Mouse (Mus musculus): Measurements from ENCODE around the gene Msx3. TPM values are rescaled to one million over a fixed set of nuclear protein-coding genes. Genes with fewer than 3 reads are reported as not detected.

Gene Msx3
- polyA plus RNA-seq, 1 experiment from 2014 or later = not detected

DNA sequence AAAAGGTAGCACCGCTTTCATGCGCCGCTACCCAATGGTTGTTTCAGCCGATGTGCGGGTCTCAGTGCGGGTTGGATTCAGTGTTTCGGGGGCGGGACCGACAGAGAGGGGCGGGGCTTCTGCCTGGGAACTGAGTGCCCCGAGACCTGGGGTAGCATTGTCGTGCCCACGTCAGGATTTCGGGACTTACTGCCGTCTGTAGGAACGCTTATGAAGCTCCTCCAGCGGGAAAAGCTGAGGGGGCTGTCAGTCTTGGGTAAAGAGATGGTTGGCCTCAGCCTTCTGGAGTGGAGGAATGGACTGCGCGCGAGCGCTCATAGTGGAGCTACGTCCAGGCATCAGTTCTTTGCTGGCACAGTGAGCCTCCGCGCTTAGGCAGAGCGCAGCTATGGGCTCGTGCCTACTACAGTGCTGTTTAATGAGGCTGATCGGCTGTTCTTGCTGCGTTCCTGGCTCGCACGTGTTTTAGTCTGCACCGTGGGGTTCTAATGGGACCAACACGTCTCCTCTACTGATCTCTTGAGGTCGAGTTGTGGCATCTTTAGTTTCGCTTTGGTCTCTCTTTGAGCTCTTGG is 313 bp upstream of the Msx3 start:
- Histone ChIP-seq H3K4me1 (replicated peaks) (peaks cover 14% of the 10 kb centered on the region), H3K36me3 (no peaks in the 10 kb centered on the region), H3K9ac (no peak overlapping the region), H3K9me3 (replicated peaks) (no peaks in the 10 kb centered on the region), H3K27me3 (peaks cover 99% of the 10 kb centered on the region), H3K27ac (no peak overlapping the region), H3K4me3 (replicated peaks) (peak overlapping the region; percentile 45), H3K4me2 (peak overlapping the region; percentile 62)
- ATAC-seq (ENCODE audit: low read depth) (no peak), DNase-seq (no peak)
- 3% methylated on average over 34 of the region's 34 CpGs for WGBS (ENCODE audit: insufficient replicate concordance)

DNA sequence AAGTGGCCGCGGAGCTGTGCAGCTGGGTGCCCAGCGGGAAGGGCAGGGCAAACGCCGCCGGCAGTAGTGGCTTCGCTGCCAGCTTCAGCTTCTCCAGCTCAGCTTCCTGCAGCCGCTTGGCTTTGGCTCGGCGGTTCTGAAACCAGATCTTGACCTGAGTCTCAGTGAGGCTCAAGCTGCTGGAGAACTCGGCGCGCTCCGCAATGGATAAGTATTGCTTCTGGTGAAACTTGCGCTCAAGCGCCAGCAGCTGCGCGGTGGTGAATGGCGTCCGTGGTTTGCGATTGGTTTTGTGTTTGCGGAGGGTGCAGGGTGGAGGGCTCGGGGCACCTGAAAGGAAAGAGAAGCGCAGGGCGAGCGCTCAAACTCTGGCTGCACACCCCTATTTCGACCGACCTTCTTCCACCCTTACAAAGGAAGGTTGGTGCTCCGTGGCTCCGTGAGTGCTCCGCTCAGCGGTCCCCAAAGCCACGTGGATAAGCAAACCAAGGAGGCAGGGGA is 1.0 kb downstream of the Msx3 start:
- Histone ChIP-seq H3K27ac (no peak overlapping the region), H3K4me1 (replicated peaks) (peaks cover 16% of the 10 kb centered on the region), H3K4me3 (replicated peaks) (peak overlapping the region; percentile 7), H3K36me3 (no peaks in the 10 kb centered on the region), H3K4me2 (peak overlapping the region; percentile 62), H3K27me3 (peaks cover 90% of the 10 kb centered on the region), H3K9ac (no peak overlapping the region), H3K9me3 (replicated peaks) (no peaks in the 10 kb centered on the region)
- DNase-seq (no peak), ATAC-seq (ENCODE audit: low read depth) (no peak)
- 2% methylated on average over 33 of the region's 33 CpGs for WGBS (ENCODE audit: insufficient replicate concordance)

DNA sequence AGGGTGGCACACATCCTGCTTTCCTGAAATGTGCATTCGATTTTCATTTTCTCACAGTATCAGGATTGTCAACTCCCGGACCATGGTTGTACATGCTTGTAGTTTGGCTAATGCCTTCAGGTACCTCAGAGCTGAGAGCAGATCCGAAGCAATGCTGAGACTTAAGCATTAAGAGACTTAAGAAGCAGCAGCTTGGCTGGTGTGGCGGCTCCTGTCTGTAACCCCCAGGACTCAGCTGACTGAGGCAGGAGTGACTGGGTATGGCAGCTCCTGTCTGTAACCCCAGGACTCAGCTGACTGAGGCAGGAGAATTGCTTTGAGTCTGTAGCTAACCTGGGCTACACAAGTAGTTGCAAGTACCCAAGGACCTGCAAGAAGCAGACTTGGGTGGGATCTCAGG is 3.3 kb downstream of the Msx3 start:
- H3K9ac ChIP-seq = no peak overlapping the region
- H3K27me3 ChIP-seq = peaks cover 67% of the 10 kb centered on the region
- H3K9me3 ChIP-seq (replicated peaks) = no peaks in the 10 kb centered on the region
- H3K27ac ChIP-seq = no peak overlapping the region
- DNase-seq = no peak
- 54% methylated on average over 4 of the region's 4 CpGs for WGBS (ENCODE audit: insufficient replicate concordance)
- no peak for ATAC-seq (ENCODE audit: low read depth)
- peaks cover 22% of the 10 kb centered on the region for H3K4me1 ChIP-seq (replicated peaks)
- H3K4me2 ChIP-seq = no peak overlapping the region
- peaks cover 7% of the 10 kb centered on the region for H3K36me3 ChIP-seq
- no peak overlapping the region for H3K4me3 ChIP-seq (replicated peaks)

DNA sequence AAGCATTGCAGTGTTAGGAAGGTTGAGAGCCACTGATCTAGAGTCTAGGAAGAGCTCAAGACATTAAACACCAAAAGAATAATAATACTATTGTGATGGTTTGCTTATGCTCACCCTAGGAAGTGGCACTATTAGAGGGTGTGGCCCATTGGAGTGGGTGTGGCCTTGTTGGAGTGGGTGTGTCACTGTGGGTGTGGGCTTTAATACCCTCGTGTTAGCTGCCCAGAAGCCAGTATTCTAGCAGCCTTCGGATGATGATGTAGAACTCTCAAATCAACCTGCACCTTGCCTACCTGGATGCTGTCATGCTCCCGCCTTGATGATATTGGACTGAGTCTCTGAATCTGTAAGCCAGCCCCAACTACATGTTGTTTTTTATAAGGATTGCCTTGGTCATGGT is 6.2 kb downstream of the Msx3 start:
- no peak overlapping the region for H3K4me3 ChIP-seq (replicated peaks)
- peak; percentile 64 for ATAC-seq (ENCODE audit: low read depth)
- 47% methylated on average over 3 of the region's 3 CpGs for WGBS (ENCODE audit: insufficient replicate concordance)
- DNase-seq = no peak
- H3K27ac ChIP-seq = no peak overlapping the region
- no peaks in the 10 kb centered on the region for H3K9me3 ChIP-seq (replicated peaks)
- H3K27me3 ChIP-seq = peaks cover 39% of the 10 kb centered on the region
- H3K4me2 ChIP-seq = no peak overlapping the region
- H3K4me1 ChIP-seq (replicated peaks) = peaks cover 10% of the 10 kb centered on the region
- no peak overlapping the region for H3K9ac ChIP-seq
- peaks cover 27% of the 10 kb centered on the region for H3K36me3 ChIP-seq

DNA sequence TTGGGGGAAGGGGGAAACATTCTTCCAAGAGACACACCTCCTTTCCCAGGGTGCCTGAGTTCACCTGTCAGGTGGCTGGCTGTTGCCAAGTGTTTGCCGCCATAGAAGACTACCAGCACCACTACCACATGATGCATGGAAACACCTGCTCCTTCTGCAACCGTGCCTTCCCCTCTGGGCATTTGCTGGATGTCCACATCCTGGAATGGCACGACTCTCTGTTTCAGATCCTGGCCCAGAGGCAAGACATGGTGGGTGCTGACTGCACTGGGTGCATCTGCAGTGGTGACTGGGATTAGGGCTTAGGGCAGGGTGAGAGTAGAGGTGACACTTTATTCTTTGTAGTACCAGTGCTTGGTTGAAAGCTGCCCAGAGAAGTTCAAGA is 11.7 kb downstream of the Msx3 start:
- Histone ChIP-seq H3K27ac (no peak overlapping the region), H3K9ac (peak overlapping the region; percentile 93), H3K36me3 (peaks cover 45% of the 10 kb centered on the region), H3K4me1 (replicated peaks) (peaks cover 29% of the 10 kb centered on the region), H3K4me3 (replicated peaks) (peak overlapping the region; percentile 90), H3K4me2 (peak overlapping the region; percentile 92), H3K27me3 (no peaks in the 10 kb centered on the region), H3K9me3 (replicated peaks) (no peaks in the 10 kb centered on the region)
- DNase-seq = no peak
- ATAC-seq (ENCODE audit: low read depth) = no peak
- WGBS (ENCODE audit: insufficient replicate concordance) = 61% methylated on average over 3 of the region's 3 CpGs

DNA sequence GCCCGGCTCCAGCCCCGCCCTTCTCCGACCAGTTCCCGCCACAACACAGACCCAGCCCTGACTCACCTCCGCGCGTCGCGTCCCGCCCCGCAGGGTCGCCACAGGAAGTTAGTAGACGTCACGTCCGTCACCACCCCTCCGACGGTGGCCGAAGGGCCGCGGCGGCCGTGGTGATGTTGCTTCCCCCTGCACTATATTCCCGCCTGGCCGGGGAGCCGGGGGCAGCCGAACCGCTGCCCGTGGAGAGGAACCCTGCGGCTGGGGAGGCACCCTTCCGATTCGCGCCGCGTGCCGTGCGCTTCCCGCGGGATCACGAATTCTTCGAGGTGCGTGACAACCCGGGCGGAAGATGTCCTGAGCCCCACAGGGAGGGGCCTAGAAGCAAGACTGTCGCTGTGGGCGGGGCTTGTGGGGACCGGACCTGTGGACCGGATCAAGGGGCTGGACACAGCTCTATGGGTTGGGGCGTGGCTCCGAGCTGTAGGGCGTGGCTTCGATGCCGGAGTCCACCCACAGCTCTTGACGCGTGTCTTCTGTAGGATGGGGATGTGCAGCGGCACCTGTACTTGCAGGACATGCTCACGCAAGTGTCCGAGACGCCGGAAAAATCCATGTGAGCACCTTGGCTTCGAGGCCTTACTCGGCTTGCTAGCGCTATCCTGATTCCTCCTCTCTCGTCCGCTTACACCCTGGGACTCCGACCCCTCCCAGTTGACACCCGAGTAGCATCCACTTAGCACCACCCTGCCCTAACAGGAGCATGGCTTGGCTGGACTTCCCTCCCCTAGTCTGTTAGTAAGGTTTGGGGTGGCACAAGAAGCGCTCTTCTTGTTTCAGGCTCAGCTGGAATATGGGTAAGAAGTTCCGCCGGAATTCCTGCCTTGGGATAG is 12.4 kb downstream of the Msx3 start, which contains the start of the genes Zfp511 and Tubgcp2:
Gene Zfp511, plus strand, starts transcription at position 111 of the 890 bp plus-strand sequence.
Gene Tubgcp2, minus strand, starts transcription at position 389 of the 890 bp plus-strand sequence.
- ATAC-seq (ENCODE audit: low read depth) = peak; percentile 98

DNA sequence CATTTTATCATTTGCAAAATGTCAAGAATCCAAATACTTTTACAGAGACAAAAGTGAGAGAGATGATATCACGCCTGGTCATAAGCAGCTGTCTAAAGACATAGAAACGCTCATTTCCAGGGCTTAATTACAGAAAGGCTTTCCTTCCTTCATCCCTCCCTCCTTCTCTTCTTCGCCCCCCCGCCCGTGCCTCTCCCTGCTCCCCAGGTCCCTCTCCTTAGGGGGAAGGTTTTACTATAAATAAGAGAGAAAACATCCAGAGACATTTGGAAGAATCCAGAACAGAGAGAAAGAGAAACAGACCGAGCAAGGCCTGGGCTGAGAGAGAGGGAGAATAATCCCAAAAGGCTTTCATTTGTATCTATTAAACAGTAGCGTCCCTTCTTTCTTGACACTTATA is 13.4 kb downstream of the Msx3 start:
- 16% methylated on average over 7 of the region's 7 CpGs for WGBS (ENCODE audit: insufficient replicate concordance)
- ATAC-seq (ENCODE audit: low read depth) = no peak
- peaks cover 55% of the 10 kb centered on the region for H3K36me3 ChIP-seq

More for the DNA sequence above, 12.4 kb downstream of the Msx3 start, which contains the start of the genes Zfp511 and Tubgcp2:
- no peaks in the 10 kb centered on the region for H3K9me3 ChIP-seq (replicated peaks)
- peaks cover 29% of the 10 kb centered on the region for H3K4me1 ChIP-seq (replicated peaks)
- H3K36me3 ChIP-seq = peaks cover 52% of the 10 kb centered on the region
- H3K4me2 ChIP-seq = peak within 1 kb of the TSS; percentile 92
- WGBS (ENCODE audit: insufficient replicate concordance) = 2% methylated on average over 69 of the region's 69 CpGs
- H3K4me3 ChIP-seq (replicated peaks) = peak within 1 kb of the TSS; percentile 90
- H3K27me3 ChIP-seq = no peaks in the 10 kb centered on the region
- peak; percentile 95 for DNase-seq
- peak within 1 kb of the TSS; percentile 93 for H3K9ac ChIP-seq
- H3K27ac ChIP-seq = peak within 1 kb of the TSS; percentile 83

DNA sequence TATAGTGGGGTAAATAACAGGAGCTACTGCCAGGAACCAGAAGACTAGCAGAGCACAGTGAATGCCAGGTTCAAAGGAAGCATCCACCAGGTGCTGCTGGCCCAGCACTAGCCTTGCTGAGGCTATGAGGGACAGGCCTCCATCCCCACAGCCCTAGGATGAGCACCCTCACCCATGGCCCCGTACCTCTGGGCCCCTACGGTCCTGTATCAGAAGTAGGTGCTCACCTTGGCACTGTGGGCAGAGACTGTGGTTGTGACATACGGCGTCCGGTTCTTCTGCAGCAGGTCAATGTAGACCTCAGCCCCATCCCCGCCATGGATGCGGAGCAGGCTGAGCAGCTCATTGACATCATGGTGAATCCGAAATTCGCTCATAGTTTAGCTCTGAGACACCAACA is 15.5 kb downstream of the Msx3 start:
- Histone ChIP-seq H3K27ac (no peak overlapping the region), H3K9me3 (replicated peaks) (peaks cover 5% of the 10 kb centered on the region; the same call in 1 of the 2 replicates), H3K4me1 (replicated peaks) (peaks cover 29% of the 10 kb centered on the region), H3K9ac (no peak overlapping the region), H3K27me3 (no peaks in the 10 kb centered on the region), H3K4me2 (no peak overlapping the region), H3K36me3 (peaks cover 59% of the 10 kb centered on the region), H3K4me3 (replicated peaks) (no peak overlapping the region)
- 92% methylated on average over 9 of the region's 9 CpGs for WGBS (ENCODE audit: insufficient replicate concordance)
- no peak for ATAC-seq (ENCODE audit: low read depth)
- DNase-seq = no peak

More for the DNA sequence above, 13.4 kb downstream of the Msx3 start:
- Histone ChIP-seq H3K4me2 (peak overlapping the region; percentile 92), H3K27ac (peak overlapping the region; percentile 83), H3K4me1 (replicated peaks) (peaks cover 29% of the 10 kb centered on the region), H3K4me3 (replicated peaks) (peak overlapping the region; percentile 90), H3K9me3 (replicated peaks) (no peaks in the 10 kb centered on the region), H3K9ac (peak overlapping the region; percentile 93), H3K27me3 (no peaks in the 10 kb centered on the region)
- no peak for DNase-seq

DNA sequence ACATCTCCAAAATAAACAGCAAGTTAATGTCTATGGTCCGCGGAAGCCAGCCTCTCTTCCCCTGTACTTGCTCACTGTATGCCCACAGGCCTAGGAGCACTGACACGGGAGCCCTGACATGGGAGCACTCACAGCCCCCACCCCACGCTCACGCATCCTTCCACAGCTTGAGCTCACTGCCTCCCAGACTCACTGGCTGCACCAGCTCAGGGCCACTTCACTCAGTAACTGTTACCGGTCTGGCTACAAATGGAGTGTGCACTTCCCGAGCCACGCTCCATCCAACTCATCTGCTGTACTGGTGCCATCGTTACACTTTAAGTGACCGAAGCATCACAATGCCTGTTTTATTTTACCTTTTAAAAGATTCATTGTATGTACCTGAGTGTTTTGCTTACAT is 16.5 kb downstream of the Msx3 start:
- no peak overlapping the region for H3K4me2 ChIP-seq
- peaks cover 7% of the 10 kb centered on the region; the same call in 1 of the 2 replicates for H3K9me3 ChIP-seq (replicated peaks)
- ATAC-seq (ENCODE audit: low read depth) (no peak), DNase-seq (no peak)
- peaks cover 25% of the 10 kb centered on the region for H3K4me1 ChIP-seq (replicated peaks)
- H3K4me3 ChIP-seq (replicated peaks) = no peak overlapping the region
- no peak overlapping the region for H3K9ac ChIP-seq
- H3K36me3 ChIP-seq = peaks cover 64% of the 10 kb centered on the region
- WGBS (ENCODE audit: insufficient replicate concordance) = 90% methylated on average over 10 of the region's 10 CpGs
- H3K27ac ChIP-seq = no peak overlapping the region
- H3K27me3 ChIP-seq = no peaks in the 10 kb centered on the region

DNA sequence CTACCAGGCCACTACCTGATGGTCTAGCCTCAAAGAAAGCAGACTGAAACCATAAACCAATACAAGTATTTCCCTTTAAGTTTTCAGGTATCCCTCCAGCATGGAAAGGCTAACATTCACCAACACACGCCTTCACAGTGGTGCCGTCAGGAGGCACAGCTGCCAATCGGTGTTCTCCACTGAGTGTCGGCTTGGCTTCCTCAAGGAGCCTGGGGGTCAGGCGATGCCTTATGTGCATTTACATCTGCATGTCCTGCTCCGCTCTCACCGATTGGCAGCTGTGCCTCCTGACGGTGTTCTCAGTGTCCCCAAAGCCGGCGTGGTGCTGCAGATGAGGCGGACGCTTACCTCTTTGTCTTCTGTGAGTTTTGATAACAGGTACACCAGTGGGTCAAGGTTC is 17.1 kb downstream of the Msx3 start:
- DNase-seq (no peak), ATAC-seq (ENCODE audit: low read depth) (no peak)
- peaks cover 64% of the 10 kb centered on the region for H3K36me3 ChIP-seq
- H3K4me2 ChIP-seq = no peak overlapping the region
- 90% methylated on average over 12 of the region's 12 CpGs for WGBS (ENCODE audit: insufficient replicate concordance)
- H3K4me1 ChIP-seq (replicated peaks) = peaks cover 19% of the 10 kb centered on the region
- no peak overlapping the region for H3K4me3 ChIP-seq (replicated peaks)
- no peaks in the 10 kb centered on the region for H3K27me3 ChIP-seq
- H3K27ac ChIP-seq = no peak overlapping the region
- H3K9me3 ChIP-seq (replicated peaks) = peaks cover 7% of the 10 kb centered on the region; the same call in 1 of the 2 replicates
- H3K9ac ChIP-seq = no peak overlapping the region

DNA sequence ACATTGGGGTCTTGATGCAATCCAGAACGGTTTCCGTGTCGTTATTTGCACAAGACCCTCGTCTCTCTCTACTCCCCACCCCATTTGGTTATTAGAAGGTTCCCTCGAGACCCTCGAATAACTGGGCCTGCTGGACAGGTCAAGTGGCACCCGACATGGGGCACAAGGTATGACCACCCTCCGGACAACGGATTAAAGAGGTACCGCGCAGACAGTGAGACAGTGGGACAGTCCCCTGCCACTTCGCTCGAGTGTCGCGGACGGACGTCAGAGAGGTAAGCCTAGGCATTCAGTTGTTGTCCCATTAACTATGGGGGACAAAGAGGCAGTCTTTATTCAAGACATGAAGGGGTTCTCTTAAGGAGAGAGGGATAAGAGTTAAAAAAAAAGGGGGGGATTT is 37.6 kb downstream of the Msx3 start:
- no peak for ATAC-seq (ENCODE audit: low read depth)
- Histone ChIP-seq H3K27me3 (no peaks in the 10 kb centered on the region), H3K9me3 (replicated peaks) (peaks cover 3% of the 10 kb centered on the region; the same call in 1 of the 2 replicates), H3K4me1 (replicated peaks) (no peaks in the 10 kb centered on the region), H3K27ac (no peak overlapping the region), H3K4me3 (replicated peaks) (no peak overlapping the region), H3K4me2 (no peak overlapping the region), H3K9ac (no peak overlapping the region), H3K36me3 (peaks cover 48% of the 10 kb centered on the region)
- no peak for DNase-seq
- WGBS (ENCODE audit: insufficient replicate concordance) = 91% methylated on average over 17 of the region's 17 CpGs
